Mouse (Mus musculus) midbrain, embryonic 14.5 days (tissue): ENCODE data around the gene Bcas3. TPM values are rescaled to one million over a fixed set of nuclear protein-coding genes. Genes with fewer than 3 reads are reported as not detected.

Experiments used
- ATAC-seq: fragments of 200-750 bp; cut with Nextera tagmentation; 2 replicates; pipeline ENCODE4 v1.8.0; 2017; ENCODE audit warnings: moderate number of reproducible peaks, moderate library complexity; ENCODE audit not compliant: low FRiP score, low TSS enrichment
- DNase-seq: peaks from one replicate; pipeline ENCODE4 v3.0.0-alpha.2; 2015
- H3K27ac ChIP-seq: fragments of 300-500 bp; sonication (generic); replicated peaks from 2 replicates; pipeline ENCODE4 v1.5.1; 2014; ENCODE audit warnings: mild to moderate bottlenecking, low read depth, low read length, moderate library complexity
- H3K27me3 ChIP-seq: fragments of 300-500 bp; sonication (generic); 2 replicates; pipeline ENCODE4 v1.6.1; 2014; ENCODE audit warnings: low read length, control low read depth, mixed read lengths; ENCODE audit not compliant: control insufficient read depth, insufficient read depth
- H3K36me3 ChIP-seq: fragments of 300-500 bp; sonication (generic); 2 replicates; pipeline ENCODE4 v1.6.1; 2014; ENCODE audit warnings: low read length, control low read depth; ENCODE audit not compliant: control insufficient read depth, insufficient read depth
- H3K4me1 ChIP-seq: fragments of 300-500 bp; sonication (generic); 2 replicates; pipeline ENCODE4 v1.6.1; 2014; ENCODE audit warnings: mild to moderate bottlenecking, antibody characterized with exemption, low read length, control low read depth; ENCODE audit not compliant: control insufficient read depth, insufficient read depth
- H3K4me2 ChIP-seq: fragments of 300-500 bp; sonication (generic); 2 replicates; pipeline ENCODE4 v1.6.1; 2014; ENCODE audit warnings: mild to moderate bottlenecking, low read length, moderate library complexity
- H3K4me3 ChIP-seq: fragments of 300-500 bp; sonication (generic); replicated peaks from 2 replicates; pipeline ENCODE4 v1.5.1; 2014; ENCODE audit warnings: low read depth, low read length
- H3K9ac ChIP-seq: fragments of 300-500 bp; sonication (generic); replicated peaks from 2 replicates; pipeline ENCODE4 v1.6.1; 2014; ENCODE audit warnings: mild to moderate bottlenecking, low read length, moderate library complexity
- H3K9me3 ChIP-seq: fragments of 300-500 bp; sonication (generic); 2 replicates; pipeline ENCODE4 v1.6.1; 2016; ENCODE audit warnings: low read length, control low read depth, mixed read lengths; ENCODE audit not compliant: control insufficient read depth
- WGBS: fragments of 180-500 bp; shearing (Covaris S2); extraction: QIAGEN DNeasy Blood & Tissue Kit; methylation state at CpG from one replicate; pipeline ENCODE4 v1.1.7; 2014; 5-methylcytosine and 5-hydroxymethylcytosine counted together
- polyA plus RNA-seq: library from polyadenylated mRNA; unstranded; fragments of >200 nt; fragmentation: Nextera tagmentation; extraction: Ambion mirVana; gene quantifications from 2 replicates; pipeline ENCODE4 v1.2.1, GENCODE M21; 2014

Gene Bcas3
- polyA plus RNA-seq, 1 experiment from 2014 or later: 33.4 TPM

GRCm38 (mm10) chr11:85758891-85759290, 405.9 kb downstream of the Bcas3 start:
- Histone ChIP-seq H3K4me1 (peaks cover 12% of the 10 kb centered on the region; the same call in 1 of the 2 replicates), H3K9me3 (no peaks in the 10 kb centered on the region), H3K27me3 (peaks cover 4% of the 10 kb centered on the region; the same call in 1 of the 2 replicates), H3K27ac (no peak overlapping the region), H3K36me3 (no peaks in the 10 kb centered on the region), H3K4me3 (no peak overlapping the region), H3K9ac (no peak overlapping the region), H3K4me2 (no peak overlapping the region)
- WGBS: 82% methylated on average over 9 of the region's 9 CpGs
- no peak for ATAC-seq
- no peak for DNase-seq

- Histone ChIP-seq H3K4me3 (no peak overlapping the region), H3K36me3 (no peaks in the 10 kb centered on the region), H3K4me2 (no peak overlapping the region), H3K9ac (no peak overlapping the region), H3K9me3 (no peaks in the 10 kb centered on the region), H3K27me3 (peaks cover 4% of the 10 kb centered on the region; the same call in 1 of the 2 replicates), H3K4me1 (peaks cover 12% of the 10 kb centered on the region; the same call in 1 of the 2 replicates), H3K27ac (0 out of 2 replicates have a peak overlapping the region, but pooled peaks have one; percentile 32)
- DNase-seq: peak; percentile 35
- 60% methylated on average over 14 of the region's 14 CpGs for WGBS
- no peak for ATAC-seq
Observed at GRCm38 (mm10) chr11:85759634-85760439, 406.9 kb downstream of the Bcas3 start.

- H3K4me3 ChIP-seq: no peak overlapping the region
- ATAC-seq (no peak), DNase-seq (peak; percentile 27)
- H3K4me2 ChIP-seq: no peak overlapping the region
- H3K27me3 ChIP-seq: peaks cover 4% of the 10 kb centered on the region; the same call in 1 of the 2 replicates
- peaks cover 12% of the 10 kb centered on the region; the same call in 1 of the 2 replicates for H3K4me1 ChIP-seq
- WGBS: 29% methylated on average over 6 of the region's 6 CpGs
- H3K9me3 ChIP-seq: no peaks in the 10 kb centered on the region
- no peaks in the 10 kb centered on the region for H3K36me3 ChIP-seq
- no peak overlapping the region for H3K9ac ChIP-seq
- 0 out of 2 replicates have a peak overlapping the region, but pooled peaks have one; percentile 32 for H3K27ac ChIP-seq
Observed at GRCm38 (mm10) chr11:85760486-85761141, 407.6 kb downstream of the Bcas3 start.

GRCm38 (mm10) chr11:85761170-85761569, 408.2 kb downstream of the Bcas3 start:
- no peaks in the 10 kb centered on the region for H3K36me3 ChIP-seq
- H3K27me3 ChIP-seq: peaks cover 7% of the 10 kb centered on the region; the same call in 1 of the 2 replicates
- no peak overlapping the region for H3K4me3 ChIP-seq
- no peaks in the 10 kb centered on the region for H3K9me3 ChIP-seq
- ATAC-seq (no peak), DNase-seq (no peak)
- WGBS: 87% methylated on average over 3 of the region's 3 CpGs
- H3K4me2 ChIP-seq: no peak overlapping the region
- peaks cover 12% of the 10 kb centered on the region; the same call in 1 of the 2 replicates for H3K4me1 ChIP-seq
- H3K27ac ChIP-seq: no peak overlapping the region
- no peak overlapping the region for H3K9ac ChIP-seq

- Histone ChIP-seq H3K9ac (no peak overlapping the region), H3K4me2 (no peak overlapping the region), H3K4me3 (no peak overlapping the region), H3K27me3 (peaks cover 7% of the 10 kb centered on the region; the same call in 1 of the 2 replicates), H3K27ac (no peak overlapping the region), H3K36me3 (no peaks in the 10 kb centered on the region), H3K9me3 (no peaks in the 10 kb centered on the region), H3K4me1 (peaks cover 25% of the 10 kb centered on the region)
- ATAC-seq: no peak
- 82% methylated on average over 3 of the region's 3 CpGs for WGBS
- DNase-seq: no peak
Observed at GRCm38 (mm10) chr11:85763655-85764054, 410.7 kb downstream of the Bcas3 start.

- peak; percentile 48 for DNase-seq
- H3K4me3 ChIP-seq: no peak overlapping the region
- H3K9ac ChIP-seq: no peak overlapping the region
- no peak overlapping the region for H3K27ac ChIP-seq
- WGBS: 18% methylated on average over 7 of the region's 7 CpGs
- peaks cover 7% of the 10 kb centered on the region; the same call in 1 of the 2 replicates for H3K27me3 ChIP-seq
- H3K4me2 ChIP-seq: no peak overlapping the region
- peaks cover 15% of the 10 kb centered on the region for H3K4me1 ChIP-seq
- no peaks in the 10 kb centered on the region for H3K9me3 ChIP-seq
- no peaks in the 10 kb centered on the region for H3K36me3 ChIP-seq
- no peak for ATAC-seq
Observed at GRCm38 (mm10) chr11:85766106-85766723, 413.2 kb downstream of the Bcas3 start.

GRCm38 (mm10) chr11:85766811-85767210, 413.8 kb downstream of the Bcas3 start:
- 13% methylated on average over 6 of the region's 6 CpGs for WGBS
- H3K27ac ChIP-seq: no peak overlapping the region
- H3K4me1 ChIP-seq: peaks cover 13% of the 10 kb centered on the region
- no peaks in the 10 kb centered on the region for H3K9me3 ChIP-seq
- no peak overlapping the region for H3K4me2 ChIP-seq
- ATAC-seq (no peak), DNase-seq (no peak)
- no peak overlapping the region for H3K9ac ChIP-seq
- H3K4me3 ChIP-seq: no peak overlapping the region
- H3K36me3 ChIP-seq: no peaks in the 10 kb centered on the region
- peaks cover 7% of the 10 kb centered on the region; the same call in 1 of the 2 replicates for H3K27me3 ChIP-seq

- H3K4me2 ChIP-seq: no peak overlapping the region
Observed at GRCm38 (mm10) chr11:85769740-85770139, 416.8 kb downstream of the Bcas3 start.

More at GRCm38 (mm10) chr11:85769740-85770139, 416.8 kb downstream of the Bcas3 start:
- H3K4me1 ChIP-seq: peaks cover 13% of the 10 kb centered on the region
- no peak overlapping the region for H3K4me3 ChIP-seq
- WGBS: 84% methylated on average over 2 of the region's 2 CpGs
- ATAC-seq: no peak
- H3K9me3 ChIP-seq: no peaks in the 10 kb centered on the region
- no peak for DNase-seq
- no peaks in the 10 kb centered on the region for H3K36me3 ChIP-seq
- no peak overlapping the region for H3K27ac ChIP-seq
- no peak overlapping the region for H3K9ac ChIP-seq
- H3K27me3 ChIP-seq: 0 out of 2 replicates have a peak, but pooled peaks cover 3% of the 10 kb centered on the region
